Mouse (Mus musculus): Measurements from ENCODE around the gene Gm29609.

The Gm29609 gene

GRCm38 (mm10) chr5:31138241-31138967 is 41.3 kb downstream of the Gm29609 start, which contains the start of gene Ucn:
Gene Ucn, minus strand, starts transcription at chr5:31138829.
- no peak for DNase-seq

GRCm38 (mm10) chr5:31137658-31138057 is 42.1 kb downstream of the Gm29609 start:
- no peak for DNase-seq

GRCm38 (mm10) chr5:31136730-31137424 is 42.8 kb downstream of the Gm29609 start:
- DNase-seq, result no peak

GRCm38 (mm10) chr5:31126050-31126449 is 53.7 kb downstream of the Gm29609 start:
- DNase-seq, result no peak

- DNase-seq, result no peak
These were observed 56.2 kb downstream of the Gm29609 start for GRCm38 (mm10) chr5:31123481-31123880.

- DNase-seq, result no peak
These were observed 58.6 kb downstream of the Gm29609 start for GRCm38 (mm10) chr5:31121111-31121510.

- DNase-seq, result no peak
These were observed 62.8 kb downstream of the Gm29609 start for GRCm38 (mm10) chr5:31116912-31117311.

GRCm38 (mm10) chr5:31116354-31116753 is 63.4 kb downstream of the Gm29609 start, which contains the start of gene Trim54:
Gene Trim54, plus strand, starts transcription at chr5:31116712.
- DNase-seq, result no peak

- DNase-seq, result no peak
These were observed 68.9 kb downstream of the Gm29609 start for GRCm38 (mm10) chr5:31110781-31111180.

- DNase-seq, result no peak
These were observed 71.7 kb downstream of the Gm29609 start, which contains the start of gene Slc30a3 for GRCm38 (mm10) chr5:31108000-31108490. Gene Slc30a3, minus strand, starts transcription at chr5:31108237.

- DNase-seq, result no peak
These were observed 73.8 kb downstream of the Gm29609 start, which contains the start of gene Dnajc5g for GRCm38 (mm10) chr5:31105814-31106335. Gene Dnajc5g, plus strand, starts transcription at chr5:31106285.

GRCm38 (mm10) chr5:31095711-31096480 is 83.8 kb downstream of the Gm29609 start:
- DNase-seq, result no peak

GRCm38 (mm10) chr5:31094799-31095691 is 84.7 kb downstream of the Gm29609 start:
- no peak for DNase-seq
